Mouse (Mus musculus): ENCODE results near the gene Tmem164. TPM values are rescaled to one million over a fixed set of nuclear protein-coding genes. Genes with fewer than 3 reads are reported as not detected.

Gene Tmem164
- polyA plus RNA-seq, 1 experiment from 2014 or later, result 11.0 TPM

DNA sequence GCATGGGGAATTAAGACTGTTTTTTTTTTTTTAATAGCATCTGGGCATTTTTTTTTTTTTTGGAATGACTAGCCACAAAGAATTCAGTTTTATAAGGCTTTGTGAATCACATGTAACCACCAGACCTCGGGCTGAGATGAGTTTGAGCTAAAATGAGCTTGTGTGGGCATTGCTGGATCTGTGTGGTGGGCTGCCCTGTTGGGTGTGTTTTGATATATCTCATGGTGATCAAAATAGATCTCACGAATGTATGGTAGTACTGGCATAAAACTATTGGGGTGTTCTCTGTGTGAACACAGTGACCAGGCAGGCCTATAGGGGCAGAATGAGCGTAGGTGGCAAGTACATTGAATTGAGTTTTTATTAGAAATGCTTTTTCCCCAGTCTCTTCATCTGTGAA is 67.4 kb downstream of the Tmem164 start:
- no peaks in the 10 kb centered on the region for H3K9me3 ChIP-seq (replicated peaks; ENCODE audit: control insufficient read depth, low read length)
- ATAC-seq, result no peak
- no peak overlapping the region for H3K4me3 ChIP-seq (ENCODE audit: low read depth, low read length)
- H3K27me3 ChIP-seq (replicated peaks; ENCODE audit: control insufficient read depth, insufficient read depth, low read length), result no peaks in the 10 kb centered on the region
- no peak overlapping the region for H3K27ac ChIP-seq (ENCODE audit: low read depth, low read length)
- no peaks in the 10 kb centered on the region for H3K4me1 ChIP-seq (ENCODE audit: control insufficient read depth, insufficient read depth, low read length)
- 79% methylated on average over 3 of the region's 3 CpGs for WGBS
- H3K4me2 ChIP-seq (ENCODE audit: low read length), result no peak overlapping the region
- H3K9ac ChIP-seq (ENCODE audit: low read length), result no peak overlapping the region
- DNase-seq (ENCODE audit: low spot score), result no peak
- H3K36me3 ChIP-seq (ENCODE audit: control insufficient read depth, insufficient read depth, low read length), result no peaks in the 10 kb centered on the region

DNA sequence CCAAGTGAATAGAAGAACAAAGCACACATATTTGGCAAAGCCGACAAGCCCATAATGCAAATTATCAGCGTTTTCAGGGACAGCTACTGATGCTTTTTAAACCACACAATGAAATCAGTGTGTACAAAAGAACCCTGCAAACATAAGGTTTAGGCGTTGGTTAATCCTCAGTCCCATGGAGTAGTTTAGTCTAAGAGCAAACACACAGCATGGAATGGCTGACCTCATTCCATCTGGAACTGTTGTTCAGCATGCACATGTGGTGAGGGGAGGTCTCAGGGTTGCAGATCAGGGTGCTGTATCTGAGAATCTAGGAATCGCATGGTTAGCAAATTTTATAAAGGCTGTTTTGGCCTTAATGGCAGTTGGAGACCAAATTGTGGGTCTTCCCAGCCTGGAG is 69.6 kb downstream of the Tmem164 start:
- DNase-seq (ENCODE audit: low spot score) (no peak), ATAC-seq (no peak)
- no peak overlapping the region for H3K27ac ChIP-seq (ENCODE audit: low read depth, low read length)
- no peaks in the 10 kb centered on the region for H3K9me3 ChIP-seq (replicated peaks; ENCODE audit: control insufficient read depth, low read length)
- no peak overlapping the region for H3K4me2 ChIP-seq (ENCODE audit: low read length)
- H3K27me3 ChIP-seq (replicated peaks; ENCODE audit: control insufficient read depth, insufficient read depth, low read length), result no peaks in the 10 kb centered on the region
- no peak overlapping the region for H3K9ac ChIP-seq (ENCODE audit: low read length)
- H3K4me3 ChIP-seq (ENCODE audit: low read depth, low read length), result no peak overlapping the region
- no peaks in the 10 kb centered on the region for H3K36me3 ChIP-seq (ENCODE audit: control insufficient read depth, insufficient read depth, low read length)
- WGBS, result 47% methylated on average over 4 of the region's 4 CpGs
- no peaks in the 10 kb centered on the region for H3K4me1 ChIP-seq (ENCODE audit: control insufficient read depth, insufficient read depth, low read length)

DNA sequence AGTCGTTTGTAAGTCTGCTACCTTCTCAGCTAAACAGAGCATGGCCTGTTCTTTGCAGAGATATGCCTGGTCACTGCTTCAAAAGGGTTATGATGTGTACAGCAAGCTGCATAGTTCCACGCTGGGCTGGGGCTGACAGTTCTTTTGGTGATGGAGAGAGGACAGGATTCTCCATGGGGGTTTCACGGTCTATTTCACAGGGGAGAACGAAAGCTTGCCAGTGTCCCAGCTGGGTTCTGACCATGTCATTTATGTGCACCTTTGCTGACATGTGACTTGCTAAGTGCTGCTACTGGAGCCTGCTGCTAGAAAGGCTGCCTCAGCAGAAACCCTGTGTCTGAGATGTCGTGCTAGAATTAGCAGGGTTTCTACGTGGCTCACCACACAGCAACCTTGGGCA is 74.3 kb downstream of the Tmem164 start:
- no peak overlapping the region for H3K4me2 ChIP-seq (ENCODE audit: low read length)
- no peak overlapping the region for H3K4me3 ChIP-seq (ENCODE audit: low read depth, low read length)
- no peaks in the 10 kb centered on the region for H3K4me1 ChIP-seq (ENCODE audit: control insufficient read depth, insufficient read depth, low read length)
- no peaks in the 10 kb centered on the region for H3K9me3 ChIP-seq (replicated peaks; ENCODE audit: control insufficient read depth, low read length)
- H3K36me3 ChIP-seq (ENCODE audit: control insufficient read depth, insufficient read depth, low read length), result no peaks in the 10 kb centered on the region
- no peak overlapping the region for H3K27ac ChIP-seq (ENCODE audit: low read depth, low read length)
- ATAC-seq (no peak), DNase-seq (ENCODE audit: low spot score) (no peak)
- H3K9ac ChIP-seq (ENCODE audit: low read length), result no peak overlapping the region
- WGBS, result 71% methylated on average over 6 of the region's 6 CpGs
- no peaks in the 10 kb centered on the region for H3K27me3 ChIP-seq (replicated peaks; ENCODE audit: control insufficient read depth, insufficient read depth, low read length)

DNA sequence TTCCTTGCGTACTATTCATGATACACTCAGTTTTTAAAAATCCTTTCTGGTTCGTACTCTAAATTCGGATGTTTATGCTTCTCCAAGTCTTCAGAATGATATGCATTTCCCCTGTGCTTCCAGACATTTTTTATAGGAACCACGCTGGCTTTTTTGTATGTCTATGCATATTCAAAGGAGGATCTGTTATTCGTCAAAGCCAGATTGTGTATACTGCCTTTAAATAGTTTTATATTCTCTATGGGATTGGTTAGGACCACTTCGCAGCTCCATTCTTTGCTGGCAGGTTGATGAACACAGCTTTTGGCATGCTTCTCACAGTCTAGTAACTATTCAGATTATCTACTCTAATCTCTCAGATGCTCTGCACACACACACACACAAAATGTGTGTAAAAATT is 79.2 kb downstream of the Tmem164 start:
- Histone ChIP-seq H3K27ac (ENCODE audit: low read depth, low read length) (no peak overlapping the region), H3K4me3 (ENCODE audit: low read depth, low read length) (no peak overlapping the region), H3K36me3 (ENCODE audit: control insufficient read depth, insufficient read depth, low read length) (no peaks in the 10 kb centered on the region), H3K9me3 (replicated peaks; ENCODE audit: control insufficient read depth, low read length) (no peaks in the 10 kb centered on the region), H3K4me2 (ENCODE audit: low read length) (no peak overlapping the region), H3K27me3 (replicated peaks; ENCODE audit: control insufficient read depth, insufficient read depth, low read length) (no peaks in the 10 kb centered on the region), H3K4me1 (ENCODE audit: control insufficient read depth, insufficient read depth, low read length) (no peaks in the 10 kb centered on the region), H3K9ac (ENCODE audit: low read length) (no peak overlapping the region)
- DNase-seq (ENCODE audit: low spot score) (no peak), ATAC-seq (no peak)
- WGBS, result 81% methylated on average over 6 of the region's 6 CpGs

DNA sequence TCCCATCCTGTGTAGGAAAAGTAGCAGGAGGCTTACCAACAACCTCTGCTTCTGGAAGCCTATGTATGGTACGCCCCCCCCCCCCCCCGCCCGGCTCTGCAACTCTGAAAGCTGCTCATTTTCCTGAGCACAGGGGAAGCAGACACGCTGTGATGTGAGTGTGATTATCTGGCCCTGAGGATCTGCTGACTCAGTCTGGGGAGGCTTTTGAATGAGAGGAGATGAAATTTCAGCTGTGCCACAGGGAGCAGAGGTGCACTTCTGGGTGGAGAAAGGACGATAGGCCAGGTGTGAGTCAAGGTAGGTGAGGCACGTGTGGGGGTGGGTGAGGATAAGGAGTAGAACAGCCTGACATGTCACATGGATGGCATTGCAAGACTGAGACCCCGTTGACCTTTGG is 82.1 kb downstream of the Tmem164 start:
- ATAC-seq (no peak), DNase-seq (ENCODE audit: low spot score) (no peak)
- no peaks in the 10 kb centered on the region for H3K27me3 ChIP-seq (replicated peaks; ENCODE audit: control insufficient read depth, insufficient read depth, low read length)
- no peak overlapping the region for H3K9ac ChIP-seq (ENCODE audit: low read length)
- 86% methylated on average over 7 of the region's 7 CpGs for WGBS
- H3K27ac ChIP-seq (ENCODE audit: low read depth, low read length), result no peak overlapping the region
- no peak overlapping the region for H3K4me3 ChIP-seq (ENCODE audit: low read depth, low read length)
- H3K9me3 ChIP-seq (replicated peaks; ENCODE audit: control insufficient read depth, low read length), result no peaks in the 10 kb centered on the region
- H3K4me1 ChIP-seq (ENCODE audit: control insufficient read depth, insufficient read depth, low read length), result no peaks in the 10 kb centered on the region
- H3K4me2 ChIP-seq (ENCODE audit: low read length), result no peak overlapping the region
- no peaks in the 10 kb centered on the region for H3K36me3 ChIP-seq (ENCODE audit: control insufficient read depth, insufficient read depth, low read length)

DNA sequence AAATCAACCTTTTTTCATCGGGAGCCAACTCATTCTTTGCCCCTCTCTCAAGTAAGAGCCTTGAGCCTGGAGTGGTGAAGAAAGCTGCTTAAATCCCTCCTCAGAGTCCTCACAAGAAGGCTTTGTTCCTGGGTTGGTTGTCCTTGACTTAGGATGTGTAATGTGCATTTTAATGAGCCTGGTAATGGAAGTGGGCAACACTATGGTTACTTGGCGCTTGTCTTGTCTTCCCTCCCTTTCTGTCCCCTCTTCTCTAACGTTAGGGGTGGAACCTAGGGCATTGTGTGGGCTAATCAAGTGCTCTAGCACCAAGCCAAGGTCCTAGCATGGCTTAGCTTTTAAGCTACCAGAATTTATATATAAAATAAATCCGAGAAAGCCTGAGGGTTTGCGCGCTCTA is 88.5 kb downstream of the Tmem164 start:
- Histone ChIP-seq H3K9me3 (replicated peaks; ENCODE audit: control insufficient read depth, low read length) (no peaks in the 10 kb centered on the region), H3K27ac (ENCODE audit: low read depth, low read length) (no peak overlapping the region), H3K4me1 (ENCODE audit: control insufficient read depth, insufficient read depth, low read length) (no peaks in the 10 kb centered on the region), H3K9ac (ENCODE audit: low read length) (no peak overlapping the region), H3K27me3 (replicated peaks; ENCODE audit: control insufficient read depth, insufficient read depth, low read length) (no peaks in the 10 kb centered on the region), H3K4me2 (ENCODE audit: low read length) (no peak overlapping the region), H3K4me3 (ENCODE audit: low read depth, low read length) (no peak overlapping the region), H3K36me3 (ENCODE audit: control insufficient read depth, insufficient read depth, low read length) (no peaks in the 10 kb centered on the region)
- WGBS, result 78% methylated on average over 6 of the region's 6 CpGs
- ATAC-seq, result no peak
- no peak for DNase-seq (ENCODE audit: low spot score)

DNA sequence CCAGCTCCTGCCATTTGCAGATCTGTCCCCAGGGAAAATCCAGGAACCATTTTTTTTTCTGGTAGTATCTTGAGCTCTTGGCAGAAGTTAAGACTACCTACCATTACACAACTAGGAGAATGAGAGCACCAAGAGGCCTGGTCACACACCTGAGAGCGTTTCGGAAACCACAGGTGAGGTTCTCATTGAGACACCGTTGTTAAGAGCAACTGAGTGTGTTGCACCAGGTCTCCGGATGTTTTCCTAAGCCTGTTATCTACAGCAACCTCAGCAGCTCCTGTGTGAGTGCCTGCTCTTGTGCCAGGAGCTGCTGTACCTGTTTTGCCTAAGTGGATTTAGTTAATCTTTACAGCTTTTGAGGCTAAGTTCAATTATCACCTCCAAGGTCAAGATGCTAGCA is 92.5 kb downstream of the Tmem164 start:
- H3K36me3 ChIP-seq (ENCODE audit: control insufficient read depth, insufficient read depth, low read length), result no peaks in the 10 kb centered on the region
- WGBS, result 87% methylated on average over 4 of the region's 4 CpGs

DNA sequence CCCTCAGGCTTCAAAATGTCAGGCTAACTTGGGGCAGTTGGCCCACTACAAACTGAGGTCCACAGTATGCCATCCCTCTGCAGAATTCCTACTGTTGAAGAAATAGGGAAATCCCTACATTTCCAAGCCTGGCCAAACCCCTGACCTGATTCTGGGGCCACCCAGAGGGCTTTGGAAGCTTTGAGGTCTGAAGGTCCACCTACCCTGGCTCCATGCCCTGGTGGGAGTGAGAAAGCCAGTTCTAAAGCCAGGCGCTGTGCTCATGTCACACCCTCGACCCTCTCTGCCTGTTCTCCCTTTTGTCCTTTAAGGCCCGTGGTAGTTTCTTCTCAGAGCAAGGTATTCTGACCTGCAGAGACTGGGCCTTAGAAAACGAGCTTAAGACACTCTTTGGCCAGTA is 94.9 kb downstream of the Tmem164 start:
- no peaks in the 10 kb centered on the region for H3K27me3 ChIP-seq (replicated peaks; ENCODE audit: control insufficient read depth, insufficient read depth, low read length)
- WGBS, result 51% methylated on average over 4 of the region's 4 CpGs
- no peak overlapping the region for H3K27ac ChIP-seq (ENCODE audit: low read depth, low read length)
- no peak overlapping the region for H3K4me2 ChIP-seq (ENCODE audit: low read length)
- H3K9ac ChIP-seq (ENCODE audit: low read length), result no peak overlapping the region
- no peaks in the 10 kb centered on the region for H3K36me3 ChIP-seq (ENCODE audit: control insufficient read depth, insufficient read depth, low read length)
- H3K9me3 ChIP-seq (replicated peaks; ENCODE audit: control insufficient read depth, low read length), result no peaks in the 10 kb centered on the region
- no peak overlapping the region for H3K4me3 ChIP-seq (ENCODE audit: low read depth, low read length)
- ATAC-seq, result no peak
- DNase-seq (ENCODE audit: low spot score), result no peak
- H3K4me1 ChIP-seq (ENCODE audit: control insufficient read depth, insufficient read depth, low read length), result no peaks in the 10 kb centered on the region

More for the DNA sequence above, 92.5 kb downstream of the Tmem164 start:
- no peak overlapping the region for H3K9ac ChIP-seq (ENCODE audit: low read length)
- no peaks in the 10 kb centered on the region for H3K4me1 ChIP-seq (ENCODE audit: control insufficient read depth, insufficient read depth, low read length)
- ATAC-seq (no peak), DNase-seq (ENCODE audit: low spot score) (no peak)
- no peak overlapping the region for H3K4me3 ChIP-seq (ENCODE audit: low read depth, low read length)
- H3K27me3 ChIP-seq (replicated peaks; ENCODE audit: control insufficient read depth, insufficient read depth, low read length), result no peaks in the 10 kb centered on the region
- H3K4me2 ChIP-seq (ENCODE audit: low read length), result no peak overlapping the region
- H3K9me3 ChIP-seq (replicated peaks; ENCODE audit: control insufficient read depth, low read length), result no peaks in the 10 kb centered on the region
- H3K27ac ChIP-seq (ENCODE audit: low read depth, low read length), result no peak overlapping the region

DNA sequence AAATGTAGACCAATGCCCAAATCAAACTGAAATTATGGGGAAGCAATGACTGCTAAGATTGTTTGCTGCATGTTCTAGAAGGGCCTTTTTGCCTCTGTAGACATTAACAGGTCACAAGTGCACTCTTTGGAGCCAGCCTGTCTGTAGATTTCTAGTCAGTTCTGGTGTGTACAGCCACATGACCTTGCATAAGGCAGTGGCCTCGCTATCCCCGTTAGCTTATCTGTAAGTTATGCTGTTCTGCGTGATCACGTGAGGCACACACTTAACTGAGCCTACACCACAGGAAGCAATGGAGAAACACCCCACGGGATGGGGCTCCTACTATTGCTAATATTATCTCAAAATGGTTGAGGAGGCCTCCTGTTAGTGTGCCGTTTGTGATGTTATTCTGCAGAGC is 97.4 kb downstream of the Tmem164 start:
- no peak overlapping the region for H3K9ac ChIP-seq (ENCODE audit: low read length)
- no peak for ATAC-seq
- H3K27ac ChIP-seq (ENCODE audit: low read depth, low read length), result no peak overlapping the region
- no peak overlapping the region for H3K4me2 ChIP-seq (ENCODE audit: low read length)
- H3K9me3 ChIP-seq (replicated peaks; ENCODE audit: control insufficient read depth, low read length), result no peaks in the 10 kb centered on the region
- DNase-seq (ENCODE audit: low spot score), result no peak
- 78% methylated on average over 6 of the region's 6 CpGs for WGBS
- no peak overlapping the region for H3K4me3 ChIP-seq (ENCODE audit: low read depth, low read length)
- no peaks in the 10 kb centered on the region for H3K27me3 ChIP-seq (replicated peaks; ENCODE audit: control insufficient read depth, insufficient read depth, low read length)
- H3K36me3 ChIP-seq (ENCODE audit: control insufficient read depth, insufficient read depth, low read length), result no peaks in the 10 kb centered on the region
- H3K4me1 ChIP-seq (ENCODE audit: control insufficient read depth, insufficient read depth, low read length), result no peaks in the 10 kb centered on the region

Data from forebrain, embryonic 14.5 days (tissue).